Mouse (Mus musculus): ENCODE data around the gene Fyco1. TPM values are rescaled to one million over a fixed set of nuclear protein-coding genes. Genes with fewer than 3 reads are reported as not detected.

The Fyco1 gene
- polyA plus RNA-seq, 1 experiment: 8.7 TPM

DNA sequence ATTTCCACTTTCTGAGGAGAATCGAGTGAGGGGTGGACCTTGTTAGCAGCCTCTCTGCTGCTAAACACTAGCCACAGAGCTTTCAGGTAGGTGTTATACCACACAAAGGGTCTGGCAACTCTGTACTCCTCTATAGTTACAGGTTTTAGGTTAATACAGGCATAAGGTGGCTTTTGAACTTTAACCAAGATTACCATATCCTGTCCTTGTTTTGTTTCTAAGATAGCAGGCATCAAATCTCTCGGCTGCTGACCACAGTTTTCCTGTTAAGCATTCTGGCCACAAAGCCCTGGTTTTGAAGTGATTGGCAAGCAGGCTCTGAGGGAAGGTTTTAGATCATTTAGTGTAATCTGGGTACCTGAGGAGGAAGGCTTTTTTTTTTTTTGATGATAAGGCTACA lies 37.4 kb downstream of the Fyco1 start:
- H3K36me3 ChIP-seq (ENCODE audit: control insufficient read depth, insufficient read depth): peaks cover 16% of the 10 kb centered on the region
- no peak overlapping the region for H3ac ChIP-seq (ENCODE audit: control insufficient read depth, insufficient read length)
- no peaks in the 10 kb centered on the region for H3K27me3 ChIP-seq (ENCODE audit: control insufficient read depth, insufficient read depth, insufficient read length)
- no peak overlapping the region for H3K4me2 ChIP-seq (ENCODE audit: low read depth)
- H3K79me2 ChIP-seq (ENCODE audit: control insufficient read depth, insufficient read depth): no peaks in the 10 kb centered on the region
- no peak overlapping the region for H3K4me3 ChIP-seq
- no peak for TF ChIP-seq POLR2AphosphoS2 (IDR thresholded peaks at IDR 0.05; ENCODE audit: insufficient read length, low read depth)
- no peak for TF ChIP-seq SRF (IDR thresholded peaks at IDR 0.05; ENCODE audit: control insufficient read depth, insufficient read length, low read depth)
- no peak for TF ChIP-seq MAX (IDR thresholded peaks at IDR 0.05; ENCODE audit: low read depth)
- no peak for TF ChIP-seq POLR2A (IDR thresholded peaks at IDR 0.05; ENCODE audit: insufficient read length, low read depth)
- no peak for TF ChIP-seq REST (IDR thresholded peaks at IDR 0.05; ENCODE audit: insufficient read depth, insufficient read length)
- no peak for TF ChIP-seq E2F4 (IDR thresholded peaks at IDR 0.05; ENCODE audit: insufficient read depth)
- TF ChIP-seq CEBPB (IDR thresholded peaks at IDR 0.05; ENCODE audit: insufficient read depth, poor library complexity, severe bottlenecking): no peak
- TF ChIP-seq TCF12 (IDR thresholded peaks at IDR 0.05; ENCODE audit: insufficient read depth, poor library complexity, severe bottlenecking): no peak
- no peak for TF ChIP-seq TCF3 (IDR thresholded peaks at IDR 0.05; ENCODE audit: insufficient read length, low read depth)
- TF ChIP-seq MYOD1 (IDR thresholded peaks at IDR 0.05; ENCODE audit: control insufficient read depth in 1 of 3, insufficient read length in 2 of 3, low read depth in 2 of 3): no peak
- no peak for TF ChIP-seq USF1 (IDR thresholded peaks at IDR 0.05; ENCODE audit: low read depth)
- TF ChIP-seq MYOG (IDR thresholded peaks at IDR 0.05; ENCODE audit: control insufficient read depth in 1 of 3, insufficient read depth in 1 of 3, insufficient read length in 2 of 3, low read depth in 2 of 3): no peak

DNA sequence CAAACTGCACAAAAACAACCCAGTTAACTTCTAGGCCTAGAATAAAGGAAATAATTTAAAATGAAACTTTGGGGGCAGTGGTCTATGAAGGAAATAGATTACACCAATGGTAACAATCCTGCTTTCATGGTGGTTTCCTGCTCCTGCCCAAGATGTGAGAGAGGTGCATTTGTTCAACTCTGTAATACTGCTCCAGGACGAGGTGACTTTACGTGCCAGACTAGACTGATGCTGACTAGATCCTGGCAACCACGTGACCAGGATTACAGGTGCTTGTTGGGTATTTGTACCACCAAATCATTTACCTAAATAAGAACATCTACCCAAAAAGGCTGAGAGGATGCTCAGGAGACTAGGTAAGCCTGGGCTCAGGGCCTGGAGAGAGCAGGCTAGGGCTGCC lies 39.9 kb downstream of the Fyco1 start:
- Histone ChIP-seq H3K36me3 (ENCODE audit: control insufficient read depth, insufficient read depth) (peaks cover 19% of the 10 kb centered on the region), H3K79me2 (ENCODE audit: control insufficient read depth, insufficient read depth) (no peaks in the 10 kb centered on the region)
- TF ChIP-seq REST (IDR thresholded peaks at IDR 0.05; ENCODE audit: insufficient read depth, insufficient read length) (no peak), MYOG (IDR thresholded peaks at IDR 0.05; ENCODE audit: control insufficient read depth in 1 of 3, insufficient read depth in 1 of 3, insufficient read length in 2 of 3, low read depth in 2 of 3) (no peak), SRF (IDR thresholded peaks at IDR 0.05; ENCODE audit: control insufficient read depth, insufficient read length, low read depth) (no peak), POLR2AphosphoS2 (IDR thresholded peaks at IDR 0.05; ENCODE audit: insufficient read length, low read depth) (no peak), E2F4 (IDR thresholded peaks at IDR 0.05; ENCODE audit: insufficient read depth) (no peak), TCF12 (IDR thresholded peaks at IDR 0.05; ENCODE audit: insufficient read depth, poor library complexity, severe bottlenecking) (no peak), MYOD1 (IDR thresholded peaks at IDR 0.05; ENCODE audit: control insufficient read depth in 1 of 3, insufficient read length in 2 of 3, low read depth in 2 of 3) (no peak)

DNA sequence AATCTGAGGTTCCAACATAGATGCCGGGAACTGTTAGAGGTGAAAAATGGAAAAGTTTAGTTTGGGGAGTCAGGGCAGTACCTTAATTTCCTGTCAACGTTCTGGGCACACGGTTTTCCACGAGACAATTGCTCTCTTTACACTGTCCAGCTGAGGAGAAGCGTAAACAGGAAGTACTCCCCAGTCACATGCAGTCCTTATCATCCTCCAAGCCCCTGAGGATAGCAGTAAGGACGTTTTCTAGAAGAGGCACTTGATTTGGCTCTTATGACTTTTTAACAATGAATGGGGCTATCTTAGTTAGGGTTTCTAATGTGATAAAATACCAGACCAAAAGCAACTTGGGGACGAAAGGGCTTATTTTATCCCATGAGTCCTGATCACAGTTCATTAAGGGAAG lies 43.1 kb downstream of the Fyco1 start:
- H3K27me3 ChIP-seq (ENCODE audit: control insufficient read depth, insufficient read depth, insufficient read length): no peaks in the 10 kb centered on the region
- no peak for TF ChIP-seq TCF3 (IDR thresholded peaks at IDR 0.05; ENCODE audit: insufficient read length, low read depth)
- TF ChIP-seq MYOD1 (IDR thresholded peaks at IDR 0.05; ENCODE audit: control insufficient read depth in 1 of 3, insufficient read length in 2 of 3, low read depth in 2 of 3): no peak
- no peak for TF ChIP-seq MYOG (IDR thresholded peaks at IDR 0.05; ENCODE audit: control insufficient read depth in 1 of 3, insufficient read depth in 1 of 3, insufficient read length in 2 of 3, low read depth in 2 of 3)
- TF ChIP-seq E2F4 (IDR thresholded peaks at IDR 0.05; ENCODE audit: insufficient read depth): no peak
- no peak for TF ChIP-seq SRF (IDR thresholded peaks at IDR 0.05; ENCODE audit: control insufficient read depth, insufficient read length, low read depth)
- TF ChIP-seq USF1 (IDR thresholded peaks at IDR 0.05; ENCODE audit: low read depth): no peak
- no peak for TF ChIP-seq MAX (IDR thresholded peaks at IDR 0.05; ENCODE audit: low read depth)
- TF ChIP-seq POLR2A (IDR thresholded peaks at IDR 0.05; ENCODE audit: insufficient read length, low read depth): no peak
- TF ChIP-seq POLR2AphosphoS2 (IDR thresholded peaks at IDR 0.05; ENCODE audit: insufficient read length, low read depth): no peak
- no peak for TF ChIP-seq TCF12 (IDR thresholded peaks at IDR 0.05; ENCODE audit: insufficient read depth, poor library complexity, severe bottlenecking)
- TF ChIP-seq CEBPB (IDR thresholded peaks at IDR 0.05; ENCODE audit: insufficient read depth, poor library complexity, severe bottlenecking): no peak
- TF ChIP-seq REST (IDR thresholded peaks at IDR 0.05; ENCODE audit: insufficient read depth, insufficient read length): no peak
- no peak overlapping the region for H3K4me3 ChIP-seq
- H3K79me2 ChIP-seq (ENCODE audit: control insufficient read depth, insufficient read depth): no peaks in the 10 kb centered on the region
- peak overlapping the region; percentile 70 for H3K4me2 ChIP-seq (ENCODE audit: low read depth)
- peaks cover 11% of the 10 kb centered on the region for H3K36me3 ChIP-seq (ENCODE audit: control insufficient read depth, insufficient read depth)
- no peak overlapping the region for H3ac ChIP-seq (ENCODE audit: control insufficient read depth, insufficient read length)

More for the DNA sequence above, 39.9 kb downstream of the Fyco1 start:
- H3ac ChIP-seq (ENCODE audit: control insufficient read depth, insufficient read length): no peak overlapping the region
- H3K4me3 ChIP-seq: no peak overlapping the region
- no peaks in the 10 kb centered on the region for H3K27me3 ChIP-seq (ENCODE audit: control insufficient read depth, insufficient read depth, insufficient read length)
- H3K4me2 ChIP-seq (ENCODE audit: low read depth): no peak overlapping the region

DNA sequence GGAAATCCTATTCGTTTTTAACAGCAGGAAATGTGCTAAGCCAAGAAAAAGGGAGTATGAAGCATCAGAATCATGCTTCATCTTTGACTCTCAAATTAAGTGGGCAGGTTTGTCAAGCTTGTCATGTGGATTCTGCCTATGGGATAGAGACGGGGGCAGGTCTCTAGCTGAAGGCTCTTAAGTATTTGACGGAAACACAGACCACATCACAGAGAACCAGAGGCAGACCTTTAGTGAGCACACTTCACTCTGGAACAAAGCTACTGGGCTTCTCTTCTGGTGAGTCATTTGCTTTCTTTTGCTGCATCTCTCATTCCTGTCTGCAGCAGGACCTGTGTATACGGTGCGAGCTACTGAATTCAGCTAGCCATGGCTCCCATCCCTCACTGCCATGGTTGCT lies 45.4 kb downstream of the Fyco1 start, which contains the start of gene Cxcr6:
Cxcr6 (plus strand) TSS at position 209 of the 400 bp plus-strand sequence.
- no peak within 1 kb of the TSS for H3ac ChIP-seq (ENCODE audit: control insufficient read depth, insufficient read length)
- H3K36me3 ChIP-seq (ENCODE audit: control insufficient read depth, insufficient read depth): peaks cover 13% of the 10 kb centered on the region
- no peak within 1 kb of the TSS for H3K4me2 ChIP-seq (ENCODE audit: low read depth)
- no peaks in the 10 kb centered on the region for H3K79me2 ChIP-seq (ENCODE audit: control insufficient read depth, insufficient read depth)
- TF ChIP-seq POLR2AphosphoS2 (IDR thresholded peaks at IDR 0.05; ENCODE audit: insufficient read length, low read depth) (no peak), SRF (IDR thresholded peaks at IDR 0.05; ENCODE audit: control insufficient read depth, insufficient read length, low read depth) (no peak), CEBPB (IDR thresholded peaks at IDR 0.05; ENCODE audit: insufficient read depth, poor library complexity, severe bottlenecking) (no peak), TCF12 (IDR thresholded peaks at IDR 0.05; ENCODE audit: insufficient read depth, poor library complexity, severe bottlenecking) (no peak)
- H3K4me3 ChIP-seq: no peak within 1 kb of the TSS
- H3K27me3 ChIP-seq (ENCODE audit: control insufficient read depth, insufficient read depth, insufficient read length): no peaks in the 10 kb centered on the region

DNA sequence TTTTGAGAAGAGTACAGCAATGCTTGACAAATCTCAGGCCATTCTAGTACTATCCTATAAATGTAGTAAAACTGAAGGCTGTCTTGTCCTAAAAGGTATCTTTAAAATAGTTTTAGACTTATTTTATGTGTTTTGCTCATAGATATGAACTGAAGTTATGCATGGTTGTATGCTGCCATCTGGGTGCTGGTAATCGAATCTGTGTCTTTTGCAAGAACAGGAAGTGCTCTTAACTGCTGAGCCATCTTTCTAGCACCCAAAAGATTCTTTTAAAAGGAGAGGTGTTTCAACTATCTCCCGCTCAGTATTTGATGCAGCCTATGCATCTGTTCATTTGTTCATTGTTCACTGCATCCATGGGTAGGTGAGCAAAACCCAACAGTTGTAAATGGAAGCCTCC lies 46.5 kb downstream of the Fyco1 start:
- H3K36me3 ChIP-seq (ENCODE audit: control insufficient read depth, insufficient read depth): peaks cover 17% of the 10 kb centered on the region
- H3K27me3 ChIP-seq (ENCODE audit: control insufficient read depth, insufficient read depth, insufficient read length): no peaks in the 10 kb centered on the region
- H3K4me3 ChIP-seq: no peak overlapping the region
- H3K4me2 ChIP-seq (ENCODE audit: low read depth): no peak overlapping the region
- TF ChIP-seq USF1 (IDR thresholded peaks at IDR 0.05; ENCODE audit: low read depth): no peak
- TF ChIP-seq TCF3 (IDR thresholded peaks at IDR 0.05; ENCODE audit: insufficient read length, low read depth): no peak
- TF ChIP-seq MYOG (IDR thresholded peaks at IDR 0.05; ENCODE audit: control insufficient read depth in 1 of 3, insufficient read depth in 1 of 3, insufficient read length in 2 of 3, low read depth in 2 of 3): no peak
- no peak for TF ChIP-seq SRF (IDR thresholded peaks at IDR 0.05; ENCODE audit: control insufficient read depth, insufficient read length, low read depth)
- TF ChIP-seq CEBPB (IDR thresholded peaks at IDR 0.05; ENCODE audit: insufficient read depth, poor library complexity, severe bottlenecking): no peak
- TF ChIP-seq POLR2AphosphoS2 (IDR thresholded peaks at IDR 0.05; ENCODE audit: insufficient read length, low read depth): no peak
- no peak for TF ChIP-seq REST (IDR thresholded peaks at IDR 0.05; ENCODE audit: insufficient read depth, insufficient read length)
- TF ChIP-seq E2F4 (IDR thresholded peaks at IDR 0.05; ENCODE audit: insufficient read depth): no peak
- TF ChIP-seq MAX (IDR thresholded peaks at IDR 0.05; ENCODE audit: low read depth): no peak
- no peak for TF ChIP-seq POLR2A (IDR thresholded peaks at IDR 0.05; ENCODE audit: insufficient read length, low read depth)
- no peak for TF ChIP-seq MYOD1 (IDR thresholded peaks at IDR 0.05; ENCODE audit: control insufficient read depth in 1 of 3, insufficient read length in 2 of 3, low read depth in 2 of 3)
- TF ChIP-seq TCF12 (IDR thresholded peaks at IDR 0.05; ENCODE audit: insufficient read depth, poor library complexity, severe bottlenecking): no peak
- H3ac ChIP-seq (ENCODE audit: control insufficient read depth, insufficient read length): no peak overlapping the region
- no peaks in the 10 kb centered on the region for H3K79me2 ChIP-seq (ENCODE audit: control insufficient read depth, insufficient read depth)
